Comparison of ENCODE assay signal across 8 mouse cellular contexts in genomic region chr8:13785250-13785763, GRCm38 (mm10). TPM values are rescaled to one million over a fixed set of nuclear protein-coding genes. Genes with fewer than 3 reads are reported as not detected.
A peak's percentile ranks its signal among the peaks of the same experiment; 100 is the strongest.
DNase-seq lines count a peak whose midpoint lies in the region; ATAC-seq lines count a peak whose summit lies in the region.

Gene Upf3a, plus strand, starts transcription at chr8:13785615.

- peaks cover 3% of the 10 kb centered on the region; the same call in 1 of the 2 replicates for H3K4me1 ChIP-seq in brown adipose tissue, adult 24 weeks (ENCODE audit: control insufficient read depth, insufficient read depth, insufficient read length, low read length)
- H3K4me1 ChIP-seq in heart, embryonic 14.5 days (ENCODE audit: control insufficient read depth in 2 of 2, insufficient read depth in 2 of 2, low read length in 2 of 2): peaks cover 3 to 9% of the 10 kb centered on the region in 2 experiments
- peaks cover 25% of the 10 kb centered on the region for H3K4me1 ChIP-seq in liver, embryonic 13.5 days (replicated peaks)
- H3K4me1 ChIP-seq in stomach, embryonic 16.5 days (ENCODE audit: control insufficient read depth, insufficient read depth, low read length): peaks cover 12% of the 10 kb centered on the region

- H3K27me3 ChIP-seq in heart, embryonic 14.5 days (ENCODE audit: control insufficient read depth, insufficient read depth, low read length): no peaks in the 10 kb centered on the region
- no peaks in the 10 kb centered on the region for H3K27me3 ChIP-seq in liver, embryonic 13.5 days
- H3K27me3 ChIP-seq in stomach, embryonic 16.5 days (ENCODE audit: control insufficient read depth, insufficient read depth, low read length): no peaks in the 10 kb centered on the region

- under 1% methylated on average over 47 of the region's 47 CpGs for WGBS in heart, embryonic 14.5 days
- WGBS in liver, embryonic 13.5 days (ENCODE audit: insufficient replicate concordance): under 1% methylated on average over 46 of the region's 47 CpGs
- under 1% methylated on average over 47 of the region's 47 CpGs for WGBS in stomach, embryonic 16.5 days

- peak; percentile 92 for ATAC-seq in heart, embryonic 14.5 days (ENCODE audit: insufficient number of reproducible peaks, insufficient read depth, low FRiP score, low read depth)
- ATAC-seq in liver, embryonic 13.5 days (ENCODE audit: low read depth): peak; percentile 88
- ATAC-seq in stomach, embryonic 16.5 days (ENCODE audit: insufficient read depth, low FRiP score): peak; percentile 94

- H3K4me2 ChIP-seq in heart, embryonic 14.5 days (ENCODE audit: low read length): peak within 1 kb of the TSS; percentile 90
- H3K4me2 ChIP-seq in liver, embryonic 13.5 days: peak within 1 kb of the TSS; percentile 93
- peak within 1 kb of the TSS; percentile 89 for H3K4me2 ChIP-seq in stomach, embryonic 16.5 days (ENCODE audit: low read depth, low read length)

- peak within 1 kb of the TSS; percentile 96 for H3K27ac ChIP-seq in brown adipose tissue, adult 24 weeks (replicated peaks; ENCODE audit: low read depth, low read length)
- H3K27ac ChIP-seq in heart, embryonic 14.5 days (replicated peaks in 1 of 2; ENCODE audit: control insufficient read depth in 1 of 2, insufficient read depth in 1 of 2, low read depth in 2 of 2, low read length in 2 of 2): peak within 1 kb of the TSS; percentile 97 to 98
- peak within 1 kb of the TSS; percentile 92 for H3K27ac ChIP-seq in liver, embryonic 13.5 days
- peak within 1 kb of the TSS; percentile 98 for H3K27ac ChIP-seq in stomach, embryonic 16.5 days (ENCODE audit: low read length)

- peak within 1 kb of the TSS; percentile 95 for H3K9ac ChIP-seq in heart, embryonic 14.5 days (ENCODE audit: low read length)
- peak within 1 kb of the TSS; percentile 86 for H3K9ac ChIP-seq in liver, embryonic 13.5 days
- peak within 1 kb of the TSS; percentile 99 for H3K9ac ChIP-seq in stomach, embryonic 16.5 days (ENCODE audit: low read length)

- peak; percentile 96 for DNase-seq in CD4-positive, CD25-positive, alpha-beta regulatory T cell, adult 2 months (ENCODE audit: low read depth, low spot score)
- peak; percentile 81 for DNase-seq in fibroblast of lung, adult 2 months (ENCODE audit: low read depth)
- DNase-seq in kidney, postnatal 14 days: peak; percentile 94
- DNase-seq in liver, embryonic 13.5 days: peak; percentile 93
- peak; percentile 95 for DNase-seq in neural tube, embryonic 10.5 days (ENCODE audit: extremely low spot score, low spot score)

- peak within 1 kb of the TSS; percentile 92 for H3K4me3 ChIP-seq in brown adipose tissue, adult 24 weeks (ENCODE audit: insufficient read depth, low read depth, low read length)
- H3K4me3 ChIP-seq in heart, embryonic 14.5 days (ENCODE audit: control insufficient read depth in 1 of 2, insufficient read depth in 1 of 2, low read depth in 1 of 2, low read length in 2 of 2): peak within 1 kb of the TSS; percentile 65 to 81
- peak within 1 kb of the TSS; percentile 81 for H3K4me3 ChIP-seq in liver, embryonic 13.5 days (replicated peaks)
- peak within 1 kb of the TSS; percentile 81 for H3K4me3 ChIP-seq in stomach, embryonic 16.5 days (replicated peaks; ENCODE audit: low read length)

- H3K9me3 ChIP-seq in heart, embryonic 14.5 days (ENCODE audit: control insufficient read depth, low read length): no peaks in the 10 kb centered on the region
- no peaks in the 10 kb centered on the region for H3K9me3 ChIP-seq in liver, embryonic 13.5 days (replicated peaks)
- no peaks in the 10 kb centered on the region for H3K9me3 ChIP-seq in stomach, embryonic 16.5 days (replicated peaks; ENCODE audit: control insufficient read depth, low read length)

- H3K36me3 ChIP-seq in heart, embryonic 14.5 days (ENCODE audit: control insufficient read depth, insufficient read depth, low read length): peaks cover 48% of the 10 kb centered on the region
- peaks cover 20% of the 10 kb centered on the region for H3K36me3 ChIP-seq in liver, embryonic 13.5 days
- peaks cover 14% of the 10 kb centered on the region for H3K36me3 ChIP-seq in stomach, embryonic 16.5 days (ENCODE audit: control insufficient read depth, insufficient read depth, low read length)

RNA-seq across cellular contexts. Expression of gene Upf3a, which starts in this region (rescaled TPM):
- 20.7 and 23.4 TPM in 2 replicates for polyA plus RNA-seq in brown adipose tissue, adult 24 weeks (2012; ENCODE audit: insufficient read depth, insufficient read length, missing spikeins)
- 24.2 and 24.9 TPM in 2 replicates for polyA plus RNA-seq in heart, embryonic 14.5 days (2014; fragmentation: Nextera tagmentation; extraction: Ambion mirVana)
- 16.2 and 16.5 TPM in 2 replicates for polyA plus RNA-seq in liver, embryonic 13.5 days (2015; fragmentation: Nextera tagmentation; extraction: Ambion mirVana)
- 34.8 and 36.7 TPM in 2 replicates for polyA plus RNA-seq in stomach, embryonic 16.5 days (2015; fragmentation: Nextera tagmentation; extraction: Ambion mirVana)

Comparison
In these comparisons a context has a peak if more than half of its experiments do, and no peak if none do; other contexts are left out.
1. Peak in every context shown above with its lines: DNase-seq, ATAC-seq, H3K4me3 ChIP-seq and H3K27ac ChIP-seq.